Mouse (Mus musculus): ENCODE data around the gene Hsf5. TPM values are rescaled to one million over a fixed set of nuclear protein-coding genes. Genes with fewer than 3 reads are reported as not detected.

The Hsf5 gene
- polyA plus RNA-seq, 1 experiment from 2014 or later, result 0.06 TPM

GRCm38 (mm10) chr11:87659216-87659615 is 42.3 kb downstream of the Hsf5 start:
- H3K36me3 ChIP-seq (ENCODE audit: control insufficient read depth, insufficient read depth), result no peaks in the 10 kb centered on the region
- 63% methylated on average over 7 of the region's 7 CpGs for WGBS (ENCODE audit: insufficient replicate concordance)
- peaks cover 7% of the 10 kb centered on the region for H3K4me1 ChIP-seq (ENCODE audit: control insufficient read depth, low read depth, low read length)
- H3K4me3 ChIP-seq (ENCODE audit: low read depth, low read length), result no peak overlapping the region
- ATAC-seq (ENCODE audit: low read depth), result no peak
- no peak overlapping the region for H3K9ac ChIP-seq (ENCODE audit: low read depth, low read length)
- no peaks in the 10 kb centered on the region for H3K9me3 ChIP-seq (replicated peaks; ENCODE audit: control insufficient read depth, low read length)
- H3K27me3 ChIP-seq (ENCODE audit: control insufficient read depth, insufficient read depth, low read depth, low read length), result no peaks in the 10 kb centered on the region
- H3K4me2 ChIP-seq (ENCODE audit: low read depth, low read length), result no peak overlapping the region
- no peak overlapping the region for H3K27ac ChIP-seq (ENCODE audit: low read length)

GRCm38 (mm10) chr11:87662407-87662806 is 45.4 kb downstream of the Hsf5 start, which contains the start of gene Rnf43:
Gene Rnf43, plus strand, starts transcription at chr11:87662722.
- no peaks in the 10 kb centered on the region for H3K27me3 ChIP-seq (ENCODE audit: control insufficient read depth, insufficient read depth, low read depth, low read length)
- H3K9ac ChIP-seq (ENCODE audit: low read depth, low read length), result peak within 1 kb of the TSS; percentile 32
- 0% methylated on average over 8 of the region's 8 CpGs for WGBS (ENCODE audit: insufficient replicate concordance)
- no peaks in the 10 kb centered on the region for H3K36me3 ChIP-seq (ENCODE audit: control insufficient read depth, insufficient read depth)
- peak within 1 kb of the TSS; percentile 40 for H3K4me2 ChIP-seq (ENCODE audit: low read depth, low read length)
- ATAC-seq (ENCODE audit: low read depth), result peak; percentile 91
- peak within 1 kb of the TSS; percentile 34; the same call in 1 of the 2 replicates for H3K27ac ChIP-seq (ENCODE audit: low read length)
- H3K4me1 ChIP-seq (ENCODE audit: control insufficient read depth, low read depth, low read length), result peaks cover 7% of the 10 kb centered on the region
- H3K4me3 ChIP-seq (ENCODE audit: low read depth, low read length), result peak within 1 kb of the TSS; percentile 53
- H3K9me3 ChIP-seq (replicated peaks; ENCODE audit: control insufficient read depth, low read length), result no peaks in the 10 kb centered on the region

- H3K27ac ChIP-seq (ENCODE audit: low read length), result peak overlapping the region; percentile 34; the same call in 1 of the 2 replicates
- peaks cover 7% of the 10 kb centered on the region for H3K4me1 ChIP-seq (ENCODE audit: control insufficient read depth, low read depth, low read length)
- H3K4me3 ChIP-seq (ENCODE audit: low read depth, low read length), result peak overlapping the region; percentile 53
- no peaks in the 10 kb centered on the region for H3K9me3 ChIP-seq (replicated peaks; ENCODE audit: control insufficient read depth, low read length)
- H3K36me3 ChIP-seq (ENCODE audit: control insufficient read depth, insufficient read depth), result no peaks in the 10 kb centered on the region
- H3K27me3 ChIP-seq (ENCODE audit: control insufficient read depth, insufficient read depth, low read depth, low read length), result no peaks in the 10 kb centered on the region
- no peak for ATAC-seq (ENCODE audit: low read depth)
- H3K9ac ChIP-seq (ENCODE audit: low read depth, low read length), result peak overlapping the region; percentile 32
- H3K4me2 ChIP-seq (ENCODE audit: low read depth, low read length), result peak overlapping the region; percentile 40
- 18% methylated on average over 14 of the region's 14 CpGs for WGBS (ENCODE audit: insufficient replicate concordance)
Measured at GRCm38 (mm10) chr11:87662822-87663221, 45.9 kb downstream of the Hsf5 start.

GRCm38 (mm10) chr11:87663948-87664347 is 47.0 kb downstream of the Hsf5 start:
- H3K27ac ChIP-seq (ENCODE audit: low read length), result no peak overlapping the region
- WGBS (ENCODE audit: insufficient replicate concordance), result 67% methylated on average over 6 of the region's 6 CpGs
- H3K36me3 ChIP-seq (ENCODE audit: control insufficient read depth, insufficient read depth), result no peaks in the 10 kb centered on the region

GRCm38 (mm10) chr11:87664521-87664920 is 47.6 kb downstream of the Hsf5 start:
- Histone ChIP-seq H3K27ac (ENCODE audit: low read length) (no peak overlapping the region), H3K9ac (ENCODE audit: low read depth, low read length) (peak overlapping the region; percentile 25; the same call in 1 of the 2 replicates), H3K4me3 (ENCODE audit: low read depth, low read length) (peak overlapping the region; percentile 52), H3K36me3 (ENCODE audit: control insufficient read depth, insufficient read depth) (no peaks in the 10 kb centered on the region), H3K4me2 (ENCODE audit: low read depth, low read length) (peak overlapping the region; percentile 18), H3K27me3 (ENCODE audit: control insufficient read depth, insufficient read depth, low read depth, low read length) (no peaks in the 10 kb centered on the region), H3K9me3 (replicated peaks; ENCODE audit: control insufficient read depth, low read length) (no peaks in the 10 kb centered on the region), H3K4me1 (ENCODE audit: control insufficient read depth, low read depth, low read length) (peaks cover 7% of the 10 kb centered on the region)
- WGBS (ENCODE audit: insufficient replicate concordance), result 75% methylated on average over 12 of the region's 12 CpGs
- ATAC-seq (ENCODE audit: low read depth), result no peak

More at GRCm38 (mm10) chr11:87663948-87664347, 47.0 kb downstream of the Hsf5 start:
- Histone ChIP-seq H3K4me3 (ENCODE audit: low read depth, low read length) (peak overlapping the region; percentile 52), H3K4me1 (ENCODE audit: control insufficient read depth, low read depth, low read length) (peaks cover 7% of the 10 kb centered on the region), H3K9ac (ENCODE audit: low read depth, low read length) (no peak overlapping the region; the same call in 1 of the 2 replicates), H3K27me3 (ENCODE audit: control insufficient read depth, insufficient read depth, low read depth, low read length) (no peaks in the 10 kb centered on the region), H3K9me3 (replicated peaks; ENCODE audit: control insufficient read depth, low read length) (no peaks in the 10 kb centered on the region), H3K4me2 (ENCODE audit: low read depth, low read length) (peak overlapping the region; percentile 18)
- no peak for ATAC-seq (ENCODE audit: low read depth)

GRCm38 (mm10) chr11:87665224-87665623 is 48.3 kb downstream of the Hsf5 start:
- 0 out of 2 replicates have a peak overlapping the region, but pooled peaks have one; percentile 11 for H3K4me2 ChIP-seq (ENCODE audit: low read depth, low read length)
- H3K4me1 ChIP-seq (ENCODE audit: control insufficient read depth, low read depth, low read length), result peaks cover 7% of the 10 kb centered on the region
- no peaks in the 10 kb centered on the region for H3K9me3 ChIP-seq (replicated peaks; ENCODE audit: control insufficient read depth, low read length)
- no peaks in the 10 kb centered on the region for H3K36me3 ChIP-seq (ENCODE audit: control insufficient read depth, insufficient read depth)
- ATAC-seq (ENCODE audit: low read depth), result no peak
- H3K9ac ChIP-seq (ENCODE audit: low read depth, low read length), result no peak overlapping the region
- H3K27ac ChIP-seq (ENCODE audit: low read length), result no peak overlapping the region
- no peaks in the 10 kb centered on the region for H3K27me3 ChIP-seq (ENCODE audit: control insufficient read depth, insufficient read depth, low read depth, low read length)
- 54% methylated on average over 6 of the region's 6 CpGs for WGBS (ENCODE audit: insufficient replicate concordance)
- peak overlapping the region; percentile 25; the same call in 1 of the 2 replicates for H3K4me3 ChIP-seq (ENCODE audit: low read depth, low read length)

- H3K4me3 ChIP-seq (ENCODE audit: low read depth, low read length), result peak overlapping the region; percentile 42
- no peaks in the 10 kb centered on the region for H3K27me3 ChIP-seq (ENCODE audit: control insufficient read depth, insufficient read depth, low read depth, low read length)
- peaks cover 7% of the 10 kb centered on the region for H3K4me1 ChIP-seq (ENCODE audit: control insufficient read depth, low read depth, low read length)
- H3K4me2 ChIP-seq (ENCODE audit: low read depth, low read length), result peak overlapping the region; percentile 46
- no peaks in the 10 kb centered on the region for H3K36me3 ChIP-seq (ENCODE audit: control insufficient read depth, insufficient read depth)
- H3K27ac ChIP-seq (ENCODE audit: low read length), result no peak overlapping the region
- H3K9ac ChIP-seq (ENCODE audit: low read depth, low read length), result peak overlapping the region; percentile 27
- H3K9me3 ChIP-seq (replicated peaks; ENCODE audit: control insufficient read depth, low read length), result no peaks in the 10 kb centered on the region
- no peak for ATAC-seq (ENCODE audit: low read depth)
- WGBS (ENCODE audit: insufficient replicate concordance), result 56% methylated on average over 2 of the region's 2 CpGs
Measured at GRCm38 (mm10) chr11:87665658-87666057, 48.7 kb downstream of the Hsf5 start.

- Histone ChIP-seq H3K4me1 (ENCODE audit: control insufficient read depth, low read depth, low read length) (peaks cover 7% of the 10 kb centered on the region), H3K36me3 (ENCODE audit: control insufficient read depth, insufficient read depth) (no peaks in the 10 kb centered on the region), H3K4me2 (ENCODE audit: low read depth, low read length) (peak overlapping the region; percentile 46), H3K27ac (ENCODE audit: low read length) (peak overlapping the region; percentile 76), H3K9me3 (replicated peaks; ENCODE audit: control insufficient read depth, low read length) (no peaks in the 10 kb centered on the region), H3K27me3 (ENCODE audit: control insufficient read depth, insufficient read depth, low read depth, low read length) (no peaks in the 10 kb centered on the region), H3K4me3 (ENCODE audit: low read depth, low read length) (peak overlapping the region; percentile 42), H3K9ac (ENCODE audit: low read depth, low read length) (peak overlapping the region; percentile 27)
- 48% methylated on average over 12 of the region's 12 CpGs for WGBS (ENCODE audit: insufficient replicate concordance)
- ATAC-seq (ENCODE audit: low read depth), result no peak
Measured at GRCm38 (mm10) chr11:87666256-87667035, 49.5 kb downstream of the Hsf5 start.
